Mouse (Mus musculus): ENCODE measurements around the gene Trpd52l3. TPM values are rescaled to one million over a fixed set of nuclear protein-coding genes. Genes with fewer than 3 reads are reported as not detected.

The Trpd52l3 gene
- polyA plus RNA-seq, 1 experiment: not detected

DNA sequence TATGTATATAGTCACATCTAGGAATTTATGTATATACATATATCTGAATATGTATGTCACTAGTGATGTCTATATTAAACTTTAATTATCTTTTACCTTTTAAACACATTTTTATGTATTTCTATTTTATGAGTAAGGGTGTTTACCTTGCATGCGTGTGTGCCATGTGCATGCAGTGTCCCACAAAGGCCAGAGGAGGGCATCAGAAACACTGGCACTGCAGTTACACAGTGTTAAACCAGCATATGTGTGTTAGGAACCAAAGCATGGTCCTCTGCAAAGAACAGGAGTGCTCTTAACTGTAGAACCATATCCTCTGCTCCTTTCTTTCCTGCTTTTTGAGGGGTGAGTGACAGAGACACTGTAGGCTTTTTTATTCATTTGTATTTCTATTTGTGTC, 41.0 kb downstream of the Trpd52l3 start:
- H3K27me3 ChIP-seq (replicated peaks; ENCODE audit: control insufficient read depth, insufficient read depth, low read length): no peaks in the 10 kb centered on the region
- no peak for TF ChIP-seq POLR2A (IDR thresholded peaks at IDR 0.05; ENCODE audit: low read depth, low read length)
- TF ChIP-seq CTCF (conservative IDR thresholded peaks at IDR 0.05; ENCODE audit: insufficient read depth, insufficient read length, low read depth, low read length): peak; percentile 28; the same call in 1 of the 2 replicates
- no peak overlapping the region for H3K27ac ChIP-seq (ENCODE audit: insufficient read depth, low read depth, low read length)
- no peak for DNase-seq
- H3K36me3 ChIP-seq (ENCODE audit: control insufficient read depth, insufficient read depth, low read length): peaks cover 1% of the 10 kb centered on the region; the same call in 1 of the 2 replicates
- WGBS: 98% methylated on average over 1 of the region's 1 CpGs
- H3K4me1 ChIP-seq (ENCODE audit: control insufficient read depth, insufficient read depth, low read length): 0 out of 2 replicates have a peak, but pooled peaks cover 3% of the 10 kb centered on the region
- H3K4me3 ChIP-seq (ENCODE audit: insufficient read depth, low read depth, low read length): no peak overlapping the region

GRCm38 (mm10) chr19:30045857-30046256, 42.3 kb downstream of the Trpd52l3 start:
- WGBS: 76% methylated on average over 1 of the region's 1 CpGs
- TF ChIP-seq POLR2A (IDR thresholded peaks at IDR 0.05; ENCODE audit: low read depth, low read length) (no peak), CTCF (conservative IDR thresholded peaks at IDR 0.05; ENCODE audit: insufficient read depth, insufficient read length, low read depth, low read length) (peak; percentile 49)
- H3K27me3 ChIP-seq (replicated peaks; ENCODE audit: control insufficient read depth, insufficient read depth, low read length): no peaks in the 10 kb centered on the region
- H3K4me1 ChIP-seq (ENCODE audit: control insufficient read depth, insufficient read depth, low read length): 0 out of 2 replicates have a peak, but pooled peaks cover 3% of the 10 kb centered on the region
- H3K4me3 ChIP-seq (ENCODE audit: insufficient read depth, low read depth, low read length): no peak overlapping the region
- H3K27ac ChIP-seq (ENCODE audit: insufficient read depth, low read depth, low read length): no peak overlapping the region
- peak; percentile 43 for DNase-seq
- peaks cover 1% of the 10 kb centered on the region; the same call in 1 of the 2 replicates for H3K36me3 ChIP-seq (ENCODE audit: control insufficient read depth, insufficient read depth, low read length)

- H3K4me3 ChIP-seq (ENCODE audit: insufficient read depth, low read depth, low read length): no peak overlapping the region
- no peaks in the 10 kb centered on the region for H3K36me3 ChIP-seq (ENCODE audit: control insufficient read depth, insufficient read depth, low read length)
- H3K27me3 ChIP-seq (replicated peaks; ENCODE audit: control insufficient read depth, insufficient read depth, low read length): no peaks in the 10 kb centered on the region
- TF ChIP-seq POLR2A (IDR thresholded peaks at IDR 0.05; ENCODE audit: low read depth, low read length) (no peak), CTCF (conservative IDR thresholded peaks at IDR 0.05; ENCODE audit: insufficient read depth, insufficient read length, low read depth, low read length) (no peak)
- DNase-seq: no peak
- H3K4me1 ChIP-seq (ENCODE audit: control insufficient read depth, insufficient read depth, low read length): no peaks in the 10 kb centered on the region
- H3K27ac ChIP-seq (ENCODE audit: insufficient read depth, low read depth, low read length): no peak overlapping the region
- 84% methylated on average over 2 of the region's 2 CpGs for WGBS
Measured at GRCm38 (mm10) chr19:30050584-30050983, 47.0 kb downstream of the Trpd52l3 start.

DNA sequence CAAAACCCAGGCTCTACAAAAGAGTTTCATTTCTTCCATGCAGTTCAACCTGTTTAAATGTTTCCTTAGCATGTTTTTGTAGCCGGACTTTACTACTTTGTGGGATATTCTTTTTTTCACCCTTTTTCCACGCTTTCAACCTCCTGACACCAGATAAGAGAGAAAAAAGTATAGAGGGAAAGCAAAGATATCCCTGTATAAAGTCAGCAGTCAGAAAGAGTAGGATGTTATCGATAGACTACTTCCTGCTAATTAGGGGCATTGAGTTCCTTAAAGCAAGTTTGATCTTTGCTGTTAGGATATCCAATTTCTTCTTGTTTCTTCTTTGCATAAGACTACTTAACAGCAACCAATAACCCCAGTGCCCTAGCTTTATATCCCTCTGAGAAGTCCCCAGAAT, 47.9 kb downstream of the Trpd52l3 start:
- Histone ChIP-seq H3K36me3 (ENCODE audit: control insufficient read depth, insufficient read depth, low read length) (no peaks in the 10 kb centered on the region; the same call in 1 of the 2 replicates), H3K4me1 (ENCODE audit: control insufficient read depth, insufficient read depth, low read length) (no peaks in the 10 kb centered on the region), H3K4me3 (ENCODE audit: insufficient read depth, low read depth, low read length) (no peak overlapping the region), H3K27ac (ENCODE audit: insufficient read depth, low read depth, low read length) (no peak overlapping the region), H3K27me3 (replicated peaks; ENCODE audit: control insufficient read depth, insufficient read depth, low read length) (no peaks in the 10 kb centered on the region)
- 92% methylated on average over 3 of the region's 3 CpGs for whole genome bisulfite sequencing
- no peak for TF ChIP-seq CTCF (conservative IDR thresholded peaks at IDR 0.05; ENCODE audit: insufficient read depth, insufficient read length, low read depth, low read length)
- no peak for TF ChIP-seq POLR2A (IDR thresholded peaks at IDR 0.05; ENCODE audit: low read depth, low read length)
- DNase-seq: no peak

GRCm38 (mm10) chr19:30054218-30054617, 50.6 kb downstream of the Trpd52l3 start:
- TF ChIP-seq POLR2A (IDR thresholded peaks at IDR 0.05; ENCODE audit: low read depth, low read length) (no peak), CTCF (conservative IDR thresholded peaks at IDR 0.05; ENCODE audit: insufficient read depth, insufficient read length, low read depth, low read length) (no peak)
- H3K27me3 ChIP-seq (replicated peaks; ENCODE audit: control insufficient read depth, insufficient read depth, low read length): no peaks in the 10 kb centered on the region
- H3K4me3 ChIP-seq (ENCODE audit: insufficient read depth, low read depth, low read length): no peak overlapping the region
- no peak overlapping the region for H3K27ac ChIP-seq (ENCODE audit: insufficient read depth, low read depth, low read length)
- no peaks in the 10 kb centered on the region; the same call in 1 of the 2 replicates for H3K36me3 ChIP-seq (ENCODE audit: control insufficient read depth, insufficient read depth, low read length)
- WGBS: 97% methylated on average over 2 of the region's 2 CpGs
- H3K4me1 ChIP-seq (ENCODE audit: control insufficient read depth, insufficient read depth, low read length): no peaks in the 10 kb centered on the region
- no peak for DNase-seq

Other genes starting within 250 kb of the Trpd52l3 start
- gene 9930021J03Rik, start 197.8 kb upstream of the Trpd52l3 start, polyA plus RNA-seq (2012; rRNA removed): 7.4 TPM in 2 replicates
- gene Ranbp6, start 190.8 kb upstream of the Trpd52l3 start, polyA plus RNA-seq (2012; rRNA removed): 1.9 and 2.5 TPM in 2 replicates
- gene Il33, start 78.7 kb upstream of the Trpd52l3 start, polyA plus RNA-seq (2012; rRNA removed): 5.6 and 8.2 TPM in 2 replicates
- gene Uhrf2, start 26.7 kb downstream of the Trpd52l3 start, polyA plus RNA-seq (2012; rRNA removed): 25.4 and 26.5 TPM in 2 replicates
- gene Gldc, start 171.6 kb downstream of the Trpd52l3 start, polyA plus RNA-seq (2012; rRNA removed): 65.0 and 74.2 TPM in 2 replicates
- 0.59 and 0.73 TPM in 2 replicates for gene Mbl2, start 229.2 kb downstream of the Trpd52l3 start, polyA plus RNA-seq (2012; rRNA removed)